Mouse (Mus musculus): ENCODE measurements at regions not wholly inside any gene's neighbourhood (a gene's known extent, or its start where the extent isn't known, plus 50 kb on each side); places are given as distances from the start of the nearest gene placed in this dataset.

DNA sequence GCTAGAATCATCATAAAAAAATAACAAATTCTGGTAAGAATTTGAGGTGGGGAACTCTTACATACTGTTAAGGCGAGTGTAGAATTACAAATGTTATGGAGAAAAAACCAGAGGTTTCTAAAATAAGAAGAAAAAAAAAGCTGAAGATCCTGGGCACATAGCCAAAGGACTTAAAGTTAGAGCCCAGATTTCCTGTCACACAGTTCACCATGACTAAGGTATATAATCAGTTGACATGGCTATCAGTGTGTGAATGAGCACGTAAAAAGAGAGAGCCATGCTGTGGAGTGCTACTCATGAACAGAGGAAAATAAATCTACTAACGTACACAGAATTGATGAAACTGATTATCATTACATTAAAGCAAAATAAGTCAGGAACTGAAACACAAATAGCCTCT, 715.1 kb downstream of the Pdcd6ip start:
- no peak for ATAC-seq (replicated peaks; ENCODE audit: poor library complexity)

DNA sequence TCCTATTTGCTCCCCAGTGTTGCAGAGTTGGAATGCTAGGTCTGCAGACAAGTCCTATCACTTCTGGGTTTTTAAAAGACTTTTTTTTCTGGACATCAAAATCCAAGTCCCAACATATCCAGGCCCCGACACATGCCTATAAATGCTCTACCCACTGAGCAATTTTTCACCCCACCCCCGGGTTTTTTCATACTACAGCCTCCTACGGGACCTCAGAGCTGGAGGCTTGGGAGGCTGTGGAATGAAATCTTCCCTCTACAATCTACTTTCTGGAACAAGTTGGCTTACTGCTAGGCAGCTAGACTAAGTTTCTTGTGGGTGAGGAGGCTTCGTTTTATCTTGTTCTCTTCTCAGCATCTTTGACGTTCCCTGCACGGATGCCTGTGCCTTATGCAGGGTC, 724.7 kb downstream of the Pdcd6ip start:
- ATAC-seq (replicated peaks; ENCODE audit: poor library complexity): no peak

DNA sequence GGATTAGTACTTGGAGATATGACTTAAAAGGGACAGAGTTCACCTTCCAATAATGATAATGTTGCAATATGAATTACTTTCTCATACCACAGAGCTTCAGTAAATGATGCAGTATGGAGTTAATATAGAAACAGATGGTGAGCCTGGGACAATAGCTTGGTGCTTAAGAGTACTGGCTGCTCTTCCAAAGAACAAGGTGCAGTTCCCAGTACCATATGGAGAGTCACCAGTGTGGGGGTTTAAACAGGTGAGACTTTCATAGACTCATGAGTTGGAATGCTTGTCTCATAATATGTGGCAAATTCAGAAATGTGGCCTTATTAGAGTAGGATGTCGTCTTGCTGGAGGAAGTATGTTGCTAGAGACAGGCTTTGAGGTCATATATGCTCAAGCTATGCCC, 715.8 kb upstream of the Arpp21 start:
- ATAC-seq (replicated peaks; ENCODE audit: poor library complexity): no peak

DNA sequence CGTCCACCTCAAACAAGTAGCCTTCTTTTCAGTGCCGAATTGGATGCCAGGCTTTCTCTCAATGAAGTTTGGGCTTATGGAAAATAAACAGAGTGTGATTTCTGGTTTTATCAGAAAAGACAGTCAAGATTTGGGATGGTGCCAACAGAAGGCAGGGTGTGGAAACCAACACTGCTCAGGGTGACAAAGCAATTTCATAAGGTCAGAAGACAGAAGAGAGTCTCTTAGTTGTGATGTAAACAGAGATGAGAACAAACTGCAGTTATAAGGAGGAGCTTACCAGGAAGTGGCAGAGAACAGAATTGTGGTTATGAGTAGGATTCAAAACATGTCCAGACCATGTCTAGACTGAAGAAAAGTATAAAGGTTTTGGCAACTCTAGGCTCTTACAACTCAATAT, 714.3 kb upstream of the Arpp21 start:
- ATAC-seq (replicated peaks; ENCODE audit: poor library complexity): peak; percentile 60

DNA sequence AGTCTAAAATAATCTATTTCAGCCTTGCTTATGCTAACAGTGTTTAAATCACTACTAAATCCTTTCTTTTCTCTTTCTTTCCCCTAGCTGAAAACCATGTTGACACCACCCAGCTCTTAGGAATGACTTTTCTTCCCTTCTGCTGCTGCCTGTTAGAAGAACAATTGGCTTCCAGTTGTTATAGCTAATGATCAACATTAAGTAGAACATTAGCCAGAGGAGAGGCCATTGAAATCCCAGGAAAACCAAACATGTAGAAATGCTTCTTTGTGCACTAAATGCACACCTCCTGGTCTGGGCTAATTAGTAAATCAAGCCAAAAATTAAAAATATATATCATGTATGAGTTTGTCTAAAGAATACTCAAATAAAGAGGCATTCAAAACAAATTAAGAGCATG, 703.0 kb upstream of the Arpp21 start:
- ATAC-seq (replicated peaks; ENCODE audit: poor library complexity): no peak

DNA sequence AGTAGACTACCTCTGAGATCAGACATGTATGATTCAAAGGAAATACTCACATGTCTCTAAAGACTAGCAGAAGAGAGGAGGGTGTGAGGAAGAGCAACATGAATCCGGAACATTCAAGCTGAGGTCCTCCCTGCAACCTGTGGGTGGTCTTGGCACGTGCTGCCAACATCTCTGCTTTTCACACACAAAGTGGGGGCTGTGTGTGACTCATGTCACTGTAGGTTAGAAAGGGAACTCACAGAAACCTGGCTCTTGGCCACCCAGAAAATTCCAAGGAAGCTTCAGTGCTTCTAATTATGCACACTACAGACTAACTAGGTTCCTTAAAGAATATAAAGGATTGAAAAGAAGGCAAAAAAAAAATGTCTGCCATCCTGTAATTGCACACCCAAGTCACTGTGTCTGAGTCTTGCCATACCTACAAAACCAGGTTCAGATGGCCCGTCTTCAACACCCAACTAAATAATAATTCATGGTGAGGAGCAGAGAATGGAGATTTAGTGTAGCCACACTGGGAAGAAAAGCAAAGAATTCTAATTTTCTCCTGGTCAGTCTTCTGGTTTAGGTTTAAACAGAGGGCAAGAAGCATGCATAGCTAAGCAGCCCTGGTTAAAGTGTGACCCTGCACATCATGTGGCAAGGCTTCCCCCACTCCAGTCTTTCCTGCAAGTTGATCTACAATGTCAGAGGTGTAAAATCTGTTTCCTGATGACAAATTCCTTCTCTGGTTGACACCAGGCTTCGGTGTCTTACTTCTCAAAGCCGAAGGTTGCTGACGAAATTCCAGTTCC, 673.8 kb upstream of the Arpp21 start:
- ATAC-seq (replicated peaks; ENCODE audit: poor library complexity): no peak

DNA sequence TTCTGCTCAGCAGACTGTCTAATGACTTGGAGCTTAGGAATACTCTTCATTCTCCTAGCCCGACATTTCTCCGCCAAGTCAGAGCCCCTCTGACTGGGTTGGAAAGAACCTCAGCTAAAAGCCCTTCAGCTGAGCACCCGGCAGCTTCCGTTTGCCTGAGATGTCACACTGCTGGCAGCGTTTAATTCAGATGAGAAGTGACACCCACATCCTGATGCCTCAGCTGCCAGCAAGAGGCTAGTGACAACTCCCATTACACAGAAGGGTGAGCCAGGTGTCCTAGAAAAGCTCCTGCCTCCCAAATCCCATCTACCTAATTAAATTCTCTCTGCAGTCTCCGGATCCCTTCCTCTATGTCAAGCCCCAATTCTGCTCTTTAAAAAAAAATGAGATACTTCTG, 670.2 kb upstream of the Arpp21 start:
- ATAC-seq (replicated peaks; ENCODE audit: poor library complexity): no peak

DNA sequence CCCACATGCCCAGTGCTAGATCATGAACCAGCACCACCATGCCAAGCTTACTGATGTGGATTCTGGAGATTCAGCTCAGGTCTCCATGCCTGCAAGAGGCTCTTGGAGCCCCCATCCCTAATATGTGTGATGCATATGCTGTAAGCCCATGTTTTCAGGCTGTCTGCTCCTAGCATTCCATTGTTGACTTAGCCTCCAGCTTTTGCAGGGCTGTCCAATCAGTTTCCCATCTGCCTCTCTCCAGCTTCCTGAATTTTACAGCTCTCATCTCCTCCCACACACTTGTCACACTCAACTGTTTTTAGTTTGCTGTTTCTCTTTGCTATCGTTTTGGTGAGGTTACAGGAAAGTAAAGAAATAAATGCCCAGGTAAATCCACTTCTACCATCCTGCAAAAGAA, 629.2 kb upstream of the Arpp21 start:
- no peak for ATAC-seq (replicated peaks; ENCODE audit: poor library complexity)

DNA sequence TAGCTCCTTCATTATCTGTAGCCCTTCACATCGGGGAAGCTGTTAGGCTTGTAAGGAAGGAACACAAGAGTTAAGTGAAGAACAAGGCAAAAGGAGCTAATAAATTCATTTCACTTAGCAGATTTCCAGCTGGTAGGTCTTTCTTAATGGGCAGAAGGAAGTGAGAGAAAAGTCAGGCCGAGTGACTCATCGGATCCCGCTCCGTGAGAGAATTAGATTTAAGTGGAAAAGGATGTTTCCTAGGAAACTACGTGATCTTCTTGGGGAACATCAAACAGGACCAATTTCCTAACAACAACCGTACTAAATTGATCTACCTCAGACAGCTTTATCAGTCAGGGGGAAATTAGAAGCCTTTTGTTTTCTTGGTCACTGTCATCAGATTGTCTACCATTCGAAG, 625.4 kb upstream of the Arpp21 start:
- no peak for ATAC-seq (replicated peaks; ENCODE audit: poor library complexity)

DNA sequence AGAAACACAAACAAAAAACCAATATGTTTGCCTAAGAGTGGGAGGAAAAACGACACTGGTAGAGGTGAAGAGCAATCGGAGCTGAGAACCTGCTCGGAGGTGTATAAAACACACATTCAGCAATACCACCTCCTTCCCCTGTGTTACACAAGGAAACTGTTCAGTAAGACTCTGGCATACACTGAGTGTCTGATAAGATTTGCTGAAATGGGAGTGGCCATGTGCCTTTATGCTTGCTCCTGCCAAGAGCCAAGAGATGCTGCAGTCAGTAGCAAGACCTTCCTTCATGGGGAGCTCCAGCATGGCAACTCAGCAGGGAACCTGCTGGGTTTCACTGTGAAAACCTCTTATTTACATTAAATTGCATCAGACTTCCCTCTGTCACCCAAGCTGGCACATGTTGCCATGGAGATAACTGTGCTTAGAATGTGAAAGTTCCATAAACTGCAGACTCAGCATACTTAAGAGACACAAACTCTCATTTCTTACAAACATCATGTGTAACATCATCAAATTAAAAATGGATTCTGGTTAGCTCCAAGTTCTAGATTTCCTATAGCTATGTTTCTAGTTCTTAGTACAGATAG, 624.7 kb upstream of the Arpp21 start:
- peak; percentile 70 for ATAC-seq (replicated peaks; ENCODE audit: poor library complexity)

DNA sequence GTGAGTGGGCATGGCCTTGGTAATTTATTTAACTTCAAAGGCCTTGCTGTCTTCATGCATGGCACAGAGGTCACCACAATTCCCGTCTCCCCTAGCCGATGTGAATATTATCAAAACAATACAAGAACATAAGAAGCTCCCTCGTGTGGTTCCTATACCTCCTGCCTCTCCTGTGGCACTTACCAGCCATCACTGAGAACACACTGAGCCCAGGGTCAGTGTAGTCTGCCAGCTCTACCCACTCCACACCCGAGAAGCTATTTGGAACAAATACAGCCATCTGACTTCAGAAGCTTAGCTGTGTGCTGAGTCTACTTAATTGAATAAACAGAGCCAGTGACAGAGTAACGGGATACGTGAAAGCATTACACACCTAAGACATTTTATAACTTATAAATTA, 605.7 kb upstream of the Arpp21 start:
- ATAC-seq (replicated peaks; ENCODE audit: poor library complexity): no peak

DNA sequence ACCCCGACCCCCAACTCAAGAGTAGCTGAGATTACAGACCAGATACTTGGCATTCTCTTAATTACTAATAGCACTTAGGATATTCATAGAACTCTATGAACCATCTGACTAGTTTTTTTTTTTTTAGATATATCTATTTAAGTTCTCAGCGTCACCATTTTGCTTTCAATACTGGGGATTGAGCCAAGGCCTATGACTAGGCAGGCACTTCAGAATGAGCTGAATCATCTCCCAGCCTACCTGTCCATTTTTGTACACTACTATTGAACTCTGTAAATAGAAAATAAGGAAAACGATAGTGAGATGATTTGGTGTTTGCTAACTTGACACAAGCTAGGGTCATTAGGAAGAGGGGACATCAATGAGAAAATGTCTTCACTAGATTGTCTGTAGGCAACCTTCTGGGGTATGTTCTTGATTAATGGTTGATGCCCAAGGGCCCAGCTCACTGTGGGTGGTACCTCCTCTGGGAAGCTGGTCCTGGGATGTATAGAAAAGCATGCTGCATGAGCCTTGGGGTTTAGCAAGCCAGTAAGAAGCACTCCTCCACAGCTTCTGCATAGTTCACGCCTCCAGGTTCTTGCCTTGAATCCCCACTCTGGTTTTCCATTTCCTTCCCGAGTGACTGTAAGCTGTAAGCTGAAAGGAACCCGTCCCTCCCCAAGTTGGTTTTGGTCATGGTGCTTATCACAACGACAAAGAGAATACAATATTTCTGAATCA, 603.5 kb upstream of the Arpp21 start:
- no peak for ATAC-seq (replicated peaks; ENCODE audit: poor library complexity)

DNA sequence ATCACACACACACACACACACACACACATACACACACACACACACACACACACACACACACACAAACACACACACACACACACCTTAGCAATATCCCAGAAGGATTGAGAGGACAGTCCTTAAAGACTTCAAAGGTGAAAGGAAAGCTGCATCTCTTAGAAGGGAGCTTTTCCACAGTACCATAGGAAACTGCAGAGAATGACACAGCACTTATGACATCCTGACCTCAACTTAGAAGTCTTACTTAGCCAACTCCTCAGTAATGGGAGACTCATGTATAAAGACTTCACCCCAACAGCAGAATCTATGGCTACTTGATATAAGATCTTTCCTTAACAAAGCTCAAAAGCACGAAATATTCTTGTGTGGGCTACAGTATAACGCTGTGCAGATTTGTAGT, 601.8 kb upstream of the Arpp21 start:
- ATAC-seq (replicated peaks; ENCODE audit: poor library complexity): no peak

DNA sequence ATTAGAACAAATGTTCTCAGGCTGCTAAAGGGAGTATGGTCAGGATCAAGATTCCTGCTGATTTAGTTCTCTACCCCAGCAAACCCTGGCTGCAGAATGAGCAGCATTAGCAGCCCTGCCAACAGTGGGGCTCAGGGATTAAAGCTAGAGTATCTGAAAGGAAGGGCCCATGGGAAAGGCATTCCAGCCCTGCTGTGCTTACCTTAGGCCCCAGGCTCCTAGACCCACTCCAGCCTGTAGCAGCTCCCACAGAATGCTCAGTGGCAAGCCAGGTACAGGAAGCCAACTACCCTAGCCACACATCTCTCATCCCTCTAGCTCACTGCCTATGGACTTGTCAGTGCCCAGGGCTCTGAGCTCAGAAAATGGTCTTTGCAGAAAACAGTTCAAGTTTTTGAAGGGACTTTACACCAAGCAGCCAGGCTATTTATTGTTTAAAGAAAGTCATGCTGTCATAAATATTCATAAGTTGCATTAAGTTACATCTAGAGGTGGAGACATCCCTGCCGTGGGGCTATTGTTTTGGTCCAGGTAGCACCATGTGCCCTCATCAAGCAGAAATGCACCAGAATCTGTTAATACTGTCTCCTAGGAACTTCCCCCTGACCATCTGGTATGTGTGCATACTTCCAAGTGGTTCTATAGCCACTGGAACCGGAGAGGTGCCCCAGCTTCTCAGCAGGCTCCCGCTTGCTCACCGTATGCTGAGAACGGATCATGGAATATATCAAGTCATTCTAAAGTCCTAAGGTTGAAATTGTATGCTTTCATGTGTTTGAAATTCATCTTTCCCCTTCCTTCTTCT, 598.9 kb upstream of the Arpp21 start:
- no peak for ATAC-seq (replicated peaks; ENCODE audit: poor library complexity)

DNA sequence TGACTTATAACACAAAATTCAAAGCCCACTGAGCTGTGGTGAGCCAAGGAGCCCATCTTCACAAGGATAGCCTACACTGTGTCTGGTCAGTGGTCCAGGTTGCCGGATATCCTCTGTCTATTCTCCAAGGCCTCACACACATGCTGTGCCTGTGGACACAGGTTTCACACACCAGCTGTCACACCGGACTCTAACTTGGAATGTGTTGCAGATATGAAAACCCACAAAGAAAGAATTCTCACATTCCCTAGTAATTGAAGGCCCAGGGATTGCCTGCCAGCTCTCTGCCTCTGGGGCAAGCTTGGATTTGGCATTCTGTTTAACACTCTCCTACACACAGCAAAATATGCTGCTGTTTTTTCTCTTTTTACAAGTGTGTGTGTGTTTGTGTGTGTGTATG, 595.4 kb upstream of the Arpp21 start:
- no peak for ATAC-seq (replicated peaks; ENCODE audit: poor library complexity)

DNA sequence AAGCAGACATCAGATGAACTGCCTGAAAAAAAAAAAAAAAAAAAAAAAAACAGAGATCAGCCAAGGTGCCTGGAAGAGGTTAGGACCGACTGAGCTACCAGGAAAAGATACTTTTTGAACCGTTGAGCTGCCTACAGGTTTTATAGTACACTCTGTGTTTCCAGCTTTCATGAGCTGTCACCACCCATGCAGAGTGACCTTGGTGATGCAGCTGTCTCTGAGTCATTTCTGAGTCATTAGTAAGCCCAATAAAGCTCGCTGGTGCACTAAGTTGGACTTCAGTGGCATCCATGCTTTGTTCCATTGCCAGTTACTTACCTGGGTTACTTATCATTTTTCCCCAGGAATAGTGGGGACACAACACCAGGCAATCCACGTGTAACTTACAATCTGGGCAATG, 592.9 kb upstream of the Arpp21 start:
- ATAC-seq (replicated peaks; ENCODE audit: poor library complexity): no peak

DNA sequence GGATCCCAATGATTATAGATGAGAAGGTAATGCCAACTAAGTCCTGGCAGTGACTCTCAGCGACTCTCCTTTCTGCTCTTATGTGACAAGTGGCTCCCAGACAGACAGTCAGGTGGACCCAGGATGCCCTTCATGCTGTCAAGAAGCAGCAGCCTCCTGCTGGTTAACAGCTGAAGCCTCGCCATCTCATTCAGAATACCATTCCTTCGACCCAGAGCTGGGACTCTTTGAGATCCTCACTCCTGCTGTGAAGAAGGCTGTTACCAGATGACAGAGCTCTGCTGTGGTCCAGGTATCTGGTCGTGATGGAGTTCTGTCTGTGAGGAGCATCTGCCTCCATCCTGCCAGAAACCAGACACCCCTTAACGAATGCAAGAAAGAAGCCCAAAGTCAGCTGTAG, 590.9 kb upstream of the Arpp21 start:
- ATAC-seq (replicated peaks; ENCODE audit: poor library complexity): no peak

DNA sequence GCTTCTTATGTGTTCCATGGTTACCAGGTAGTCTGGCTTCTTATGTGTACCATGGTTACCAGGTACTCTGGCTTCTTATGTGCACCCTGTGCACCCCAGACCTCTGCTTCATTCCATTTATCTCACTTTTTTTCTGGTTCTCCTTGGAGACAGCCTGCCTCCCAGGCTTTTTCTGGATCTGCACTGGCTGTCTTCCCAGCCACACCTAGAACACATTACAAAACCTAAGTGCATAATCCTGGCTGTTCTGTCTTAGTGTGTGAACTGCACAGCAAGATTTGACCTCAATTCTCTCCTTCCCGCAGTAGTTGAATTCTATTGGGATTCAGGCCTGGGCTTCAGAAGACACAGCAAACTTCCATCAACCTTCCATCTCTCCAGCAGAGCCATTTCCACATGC, 586.2 kb upstream of the Arpp21 start:
- ATAC-seq (replicated peaks; ENCODE audit: poor library complexity): no peak

DNA sequence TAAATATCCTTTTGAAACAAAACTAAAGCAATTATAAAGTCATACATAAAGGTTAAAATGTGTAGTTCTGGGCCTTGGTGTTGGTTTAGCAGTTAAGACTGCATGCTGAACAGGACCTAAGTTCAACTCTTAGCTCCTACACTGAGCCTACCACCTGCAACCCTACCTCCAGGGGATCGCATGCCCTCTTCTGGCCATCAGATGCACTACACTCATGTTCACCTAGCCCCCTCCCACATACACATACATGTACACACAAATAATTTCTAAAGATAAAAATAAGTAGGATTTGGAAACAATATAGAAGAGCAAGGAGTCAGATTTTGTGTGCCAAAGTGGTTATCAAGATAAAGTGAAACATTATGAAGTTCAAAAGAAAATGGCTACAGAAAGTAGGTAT, 576.2 kb upstream of the Arpp21 start:
- peak; percentile 55; the same call in 1 of the 2 replicates for ATAC-seq (replicated peaks; ENCODE audit: poor library complexity)

DNA sequence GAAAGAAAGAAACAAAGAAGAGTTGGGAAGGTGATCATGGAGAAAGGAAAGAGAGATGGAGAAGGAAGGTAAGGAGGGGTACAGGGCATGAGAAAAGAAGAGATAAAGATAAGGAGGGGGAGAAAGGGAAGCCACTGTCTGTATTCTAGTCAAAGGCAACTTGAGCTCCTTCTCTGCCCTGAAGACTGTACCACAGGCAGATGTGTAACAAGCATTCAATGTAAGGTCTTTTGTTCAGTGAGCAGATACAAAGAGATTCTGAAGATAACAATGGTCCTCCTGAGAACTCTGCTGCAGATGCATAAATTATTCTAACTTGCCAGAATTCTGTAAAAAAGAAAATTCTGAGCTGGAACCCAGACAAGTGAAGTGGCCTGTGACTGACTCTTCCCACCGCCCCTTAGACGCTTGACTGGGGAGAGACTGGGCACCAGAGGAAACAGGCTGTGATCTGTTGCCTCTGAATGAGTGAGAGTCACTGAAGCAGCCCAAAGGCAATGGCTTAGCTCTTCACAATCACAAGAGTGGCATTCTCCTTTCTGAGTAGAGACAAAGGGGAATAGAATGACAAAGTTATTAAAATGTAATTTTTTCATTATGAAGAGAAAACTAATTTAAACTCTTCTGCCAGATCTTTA, 564.0 kb upstream of the Arpp21 start:
- no peak for ATAC-seq (replicated peaks; ENCODE audit: poor library complexity)

DNA sequence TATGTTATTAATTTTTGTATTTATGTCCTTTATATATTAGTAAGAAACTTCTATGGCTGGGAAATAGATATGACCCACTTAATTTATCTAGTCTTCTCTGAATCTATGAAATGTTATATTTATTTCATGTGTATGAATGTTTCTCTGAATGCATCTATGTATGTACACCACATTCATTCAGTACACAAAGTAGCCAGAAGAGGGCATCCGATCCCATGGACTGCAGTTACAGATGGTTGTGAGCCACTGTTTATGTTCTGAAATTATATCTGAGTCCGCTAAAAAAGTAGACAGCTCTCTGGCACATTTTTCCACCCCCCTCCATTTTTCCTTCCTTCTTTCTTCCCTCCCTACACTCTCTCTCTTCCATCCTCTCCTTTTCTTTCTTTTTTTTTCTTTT, 557.8 kb upstream of the Arpp21 start:
- ATAC-seq (replicated peaks; ENCODE audit: poor library complexity): 0 out of 2 replicates have a peak, but pooled peaks have one; percentile 37

Data from megakaryocyte progenitor cell, adult 5-6 weeks (primary cell).